Mouse (Mus musculus): Measurements from ENCODE around the gene Zfp428. TPM values are rescaled to one million over a fixed set of nuclear protein-coding genes. Genes with fewer than 3 reads are reported as not detected.
A peak's percentile ranks its signal among the peaks of the same experiment; 100 is the strongest.

The Zfp428 gene
- polyA plus RNA-seq, 1 experiment from 2014 or later: 42.7 TPM

GRCm38 (mm10) chr7:24563837-24564206, 57.0 kb downstream of the Zfp428 start:
- peaks cover 51% of the 10 kb centered on the region for H3K36me3 ChIP-seq

GRCm38 (mm10) chr7:24564607-24565265, 57.9 kb downstream of the Zfp428 start:
- H3K27ac ChIP-seq: no peak overlapping the region
- peaks cover 48% of the 10 kb centered on the region for H3K36me3 ChIP-seq
- H3K9ac ChIP-seq: no peak overlapping the region
- 62% methylated on average over 6 of the region's 6 CpGs for WGBS
- no peaks in the 10 kb centered on the region for H3K4me1 ChIP-seq
- no peak overlapping the region for H3K4me3 ChIP-seq
- no peak overlapping the region for H3K4me2 ChIP-seq
- ATAC-seq (ENCODE audit: borderline replicate concordance, extremely low read depth, low FRiP score, low TSS enrichment): peak; percentile 17; the same call in 1 of the 2 replicates
- no peaks in the 10 kb centered on the region for H3K9me3 ChIP-seq
- H3K27me3 ChIP-seq: no peaks in the 10 kb centered on the region

More at GRCm38 (mm10) chr7:24563837-24564206, 57.0 kb downstream of the Zfp428 start:
- Histone ChIP-seq H3K27ac (no peak overlapping the region), H3K27me3 (no peaks in the 10 kb centered on the region), H3K4me3 (no peak overlapping the region), H3K9me3 (no peaks in the 10 kb centered on the region), H3K9ac (no peak overlapping the region), H3K4me2 (no peak overlapping the region), H3K4me1 (no peaks in the 10 kb centered on the region)
- ATAC-seq (ENCODE audit: borderline replicate concordance, extremely low read depth, low FRiP score, low TSS enrichment): no peak
- WGBS: 83% methylated on average over 4 of the region's 4 CpGs

Other genes starting within 250 kb of the Zfp428 start
- gene Zfp93, start 236.6 kb upstream of the Zfp428 start, polyA plus RNA-seq (2015; fragmentation: Nextera tagmentation; extraction: Ambion mirVana): 8.7 and 9.3 TPM in 2 replicates
- 36.2 and 37.9 TPM in 2 replicates for gene Zfp61, start 205.8 kb upstream of the Zfp428 start, polyA plus RNA-seq (2015; fragmentation: Nextera tagmentation; extraction: Ambion mirVana)
- 10.3 and 10.4 TPM in 2 replicates for gene Zfp94, start 190.3 kb upstream of the Zfp428 start, polyA plus RNA-seq (2015; fragmentation: Nextera tagmentation; extraction: Ambion mirVana)
- not detected in 2 replicates for gene Tescl, start 173.1 kb upstream of the Zfp428 start, polyA plus RNA-seq (2015; fragmentation: Nextera tagmentation; extraction: Ambion mirVana)
- not detected in 2 replicates for gene Lypd5, start 157.8 kb upstream of the Zfp428 start, polyA plus RNA-seq (2015; fragmentation: Nextera tagmentation; extraction: Ambion mirVana)
- 3.5 and 4.7 TPM in 2 replicates for gene Kcnn4, start 136.7 kb upstream of the Zfp428 start, polyA plus RNA-seq (2015; fragmentation: Nextera tagmentation; extraction: Ambion mirVana)
- gene Smg9, start 107.4 kb upstream of the Zfp428 start, polyA plus RNA-seq (2015; fragmentation: Nextera tagmentation; extraction: Ambion mirVana): 22.5 and 23.9 TPM in 2 replicates
- not detected in 2 replicates for gene Irgc1, start 54.7 kb upstream of the Zfp428 start, polyA plus RNA-seq (2015; fragmentation: Nextera tagmentation; extraction: Ambion mirVana)
- 17.5 and 18.6 TPM in 2 replicates for gene Plaur, start 44.5 kb upstream of the Zfp428 start, polyA plus RNA-seq (2015; fragmentation: Nextera tagmentation; extraction: Ambion mirVana)
- 2.8 and 3.5 TPM in 2 replicates for gene Cadm4, start 25.0 kb upstream of the Zfp428 start, polyA plus RNA-seq (2015; fragmentation: Nextera tagmentation; extraction: Ambion mirVana)
- gene AC161166.1, start 5.4 kb downstream of the Zfp428 start, polyA plus RNA-seq (2015; fragmentation: Nextera tagmentation; extraction: Ambion mirVana): 0.19 and 0.47 TPM in 2 replicates
- 7.8 and 7.9 TPM in 2 replicates for gene Irgq, start 23.7 kb downstream of the Zfp428 start, polyA plus RNA-seq (2015; fragmentation: Nextera tagmentation; extraction: Ambion mirVana)
- 0.39 and 0.54 TPM in 2 replicates for gene Pinlyp, start 39.1 kb downstream of the Zfp428 start, polyA plus RNA-seq (2015; fragmentation: Nextera tagmentation; extraction: Ambion mirVana)
- gene Xrcc1, start 39.3 kb downstream of the Zfp428 start, polyA plus RNA-seq (2015; fragmentation: Nextera tagmentation; extraction: Ambion mirVana): 109 and 118 TPM in 2 replicates
- 23.8 and 24.2 TPM in 2 replicates for gene Ethe1, start 80.5 kb downstream of the Zfp428 start, polyA plus RNA-seq (2015; fragmentation: Nextera tagmentation; extraction: Ambion mirVana)
- 2.8 and 3.0 TPM in 2 replicates for gene Zfp575, start 80.6 kb downstream of the Zfp428 start, polyA plus RNA-seq (2015; fragmentation: Nextera tagmentation; extraction: Ambion mirVana)
- 0.15 and 0.21 TPM in 2 replicates for gene Phldb3, start 103.8 kb downstream of the Zfp428 start, polyA plus RNA-seq (2015; fragmentation: Nextera tagmentation; extraction: Ambion mirVana)
- 0.18 and 0.40 TPM in 2 replicates for gene Lypd3, start 129.5 kb downstream of the Zfp428 start, polyA plus RNA-seq (2015; fragmentation: Nextera tagmentation; extraction: Ambion mirVana)
- gene Tex101, start 169.7 kb downstream of the Zfp428 start, polyA plus RNA-seq (2015; fragmentation: Nextera tagmentation; extraction: Ambion mirVana): not detected in 2 replicates
- not detected in 2 replicates for gene BC049730, start 202.2 kb downstream of the Zfp428 start, polyA plus RNA-seq (2015; fragmentation: Nextera tagmentation; extraction: Ambion mirVana)
- gene Gm4763, start 219.9 kb downstream of the Zfp428 start, polyA plus RNA-seq (2015; fragmentation: Nextera tagmentation; extraction: Ambion mirVana): not detected in 2 replicates

Data from lung, embryonic 15.5 days (tissue).